Mouse (Mus musculus) heart, embryonic 11.5 days (tissue): ENCODE results near the gene Gcnt2. TPM values are rescaled to one million over a fixed set of nuclear protein-coding genes. Genes with fewer than 3 reads are reported as not detected.

Experiments
- microRNA-seq: library from miRNA; unstranded; fragments of <30 nt; microRNA quantifications from one replicate; pipeline ENCODE4, GENCODE M21; 2016; ENCODE audit warnings: borderline number of aligned reads
- polyA plus RNA-seq: library from polyadenylated mRNA; unstranded; fragments of >200 nt; fragmentation: Nextera tagmentation; extraction: Ambion mirVana; gene quantifications from 2 replicates; pipeline ENCODE4 v1.2.1, GENCODE M21; 2014

The Gcnt2 gene
- polyA plus RNA-seq, 1 experiment from 2014 or later: 4.1 TPM

Small RNAs within 50 kb of the gene (microRNA-seq; reads per million reads assigned to microRNA genes)
- not detected for gene Mir5124a

Other genes with a start within 250 kb of the Gcnt2 start
- gene Tfap2a, start 121.4 kb upstream of the Gcnt2 start, polyA plus RNA-seq: 0.14 and 0.39 TPM in 2 replicates
- 62.8 and 70.1 TPM in 2 replicates for gene Pak1ip1, start 141.3 kb downstream of the Gcnt2 start, polyA plus RNA-seq
- 302 and 305 TPM in 2 replicates for gene Tmem14c, start 156.5 kb downstream of the Gcnt2 start, polyA plus RNA-seq
- gene Mak, start 220.0 kb downstream of the Gcnt2 start, polyA plus RNA-seq: 0.17 and 0.30 TPM in 2 replicates